Mouse (Mus musculus): ENCODE measurements around the gene Mrpl33. TPM values are rescaled to one million over a fixed set of nuclear protein-coding genes. Genes with fewer than 3 reads are reported as not detected.
A peak's percentile ranks its signal among the peaks of the same experiment; 100 is the strongest.

Mrpl33 gene
- polyA plus RNA-seq, 1 experiment from 2014 or later, result 254 TPM

- H3K9me3 ChIP-seq (replicated peaks), result no peaks in the 10 kb centered on the region
- no peaks in the 10 kb centered on the region for H3K36me3 ChIP-seq
- WGBS, result 10% methylated on average over 18 of the region's 18 CpGs
- DNase-seq (ENCODE audit: low spot score), result no peak
- peaks cover 9% of the 10 kb centered on the region for H3K4me1 ChIP-seq
- peak within 1 kb of the TSS; percentile 92 for H3K27ac ChIP-seq
- H3K4me3 ChIP-seq, result peak within 1 kb of the TSS; percentile 78
- H3K27me3 ChIP-seq (ENCODE audit: low read depth, poor library complexity, severe bottlenecking), result no peaks in the 10 kb centered on the region
Measured at GRCm38 (mm10) chr5:31696971-31697643, 100.4 kb downstream of the Mrpl33 start, which contains the start of gene Rbks. Gene Rbks, minus strand, starts transcription at chr5:31697627.

- under 1% methylated on average over 62 of the region's 71 CpGs for WGBS
- Histone ChIP-seq H3K9me3 (replicated peaks) (no peaks in the 10 kb centered on the region), H3K4me1 (peaks cover 9% of the 10 kb centered on the region), H3K4me3 (peak within 1 kb of the TSS; percentile 78), H3K27ac (peak within 1 kb of the TSS; percentile 92), H3K27me3 (ENCODE audit: low read depth, poor library complexity, severe bottlenecking) (no peaks in the 10 kb centered on the region), H3K36me3 (no peaks in the 10 kb centered on the region)
- peak; percentile 96 for DNase-seq (ENCODE audit: low spot score)
Measured at GRCm38 (mm10) chr5:31697644-31698296, 101.0 kb downstream of the Mrpl33 start, which contains the start of gene Babam2. Gene Babam2, plus strand, starts transcription at chr5:31697684.

GRCm38 (mm10) chr5:31698297-31698726 lies 101.6 kb downstream of the Mrpl33 start:
- WGBS, result 8% methylated on average over 16 of the region's 16 CpGs
- H3K27me3 ChIP-seq (ENCODE audit: low read depth, poor library complexity, severe bottlenecking), result no peaks in the 10 kb centered on the region
- peak; percentile 83 for DNase-seq (ENCODE audit: low spot score)

GRCm38 (mm10) chr5:31698931-31699330 lies 102.2 kb downstream of the Mrpl33 start:
- Histone ChIP-seq H3K36me3 (0 out of 2 replicates have a peak, but pooled peaks cover 2% of the 10 kb centered on the region), H3K9me3 (replicated peaks) (no peaks in the 10 kb centered on the region), H3K4me3 (no peak overlapping the region), H3K27ac (no peak overlapping the region), H3K4me1 (peaks cover 9% of the 10 kb centered on the region), H3K27me3 (ENCODE audit: low read depth, poor library complexity, severe bottlenecking) (no peaks in the 10 kb centered on the region)
- no peak for DNase-seq (ENCODE audit: low spot score)
- WGBS, result 61% methylated on average over 4 of the region's 4 CpGs

More at GRCm38 (mm10) chr5:31698297-31698726, 101.6 kb downstream of the Mrpl33 start:
- Histone ChIP-seq H3K36me3 (no peaks in the 10 kb centered on the region), H3K4me1 (peaks cover 9% of the 10 kb centered on the region), H3K9me3 (replicated peaks) (no peaks in the 10 kb centered on the region), H3K27ac (peak overlapping the region; percentile 92), H3K4me3 (peak overlapping the region; percentile 78)

- Histone ChIP-seq H3K27ac (no peak overlapping the region), H3K27me3 (ENCODE audit: low read depth, poor library complexity, severe bottlenecking) (no peaks in the 10 kb centered on the region), H3K36me3 (0 out of 2 replicates have a peak, but pooled peaks cover 2% of the 10 kb centered on the region), H3K9me3 (replicated peaks) (no peaks in the 10 kb centered on the region), H3K4me3 (no peak overlapping the region), H3K4me1 (peaks cover 9% of the 10 kb centered on the region)
- no peak for DNase-seq (ENCODE audit: low spot score)
Measured at GRCm38 (mm10) chr5:31699397-31699796, 102.7 kb downstream of the Mrpl33 start.

GRCm38 (mm10) chr5:31704971-31705370 lies 108.2 kb downstream of the Mrpl33 start:
- DNase-seq (ENCODE audit: low spot score), result no peak
- no peak overlapping the region for H3K4me3 ChIP-seq
- no peaks in the 10 kb centered on the region for H3K4me1 ChIP-seq
- H3K27me3 ChIP-seq (ENCODE audit: low read depth, poor library complexity, severe bottlenecking), result no peaks in the 10 kb centered on the region
- no peak overlapping the region for H3K27ac ChIP-seq
- WGBS, result 86% methylated on average over 5 of the region's 5 CpGs
- H3K9me3 ChIP-seq (replicated peaks), result no peaks in the 10 kb centered on the region
- H3K36me3 ChIP-seq, result 0 out of 2 replicates have a peak, but pooled peaks cover 8% of the 10 kb centered on the region

GRCm38 (mm10) chr5:31706826-31707225 lies 110.1 kb downstream of the Mrpl33 start:
- Histone ChIP-seq H3K4me1 (no peaks in the 10 kb centered on the region), H3K27me3 (ENCODE audit: low read depth, poor library complexity, severe bottlenecking) (no peaks in the 10 kb centered on the region), H3K9me3 (replicated peaks) (no peaks in the 10 kb centered on the region), H3K4me3 (no peak overlapping the region), H3K27ac (no peak overlapping the region), H3K36me3 (0 out of 2 replicates have a peak, but pooled peaks cover 8% of the 10 kb centered on the region)
- no peak for DNase-seq (ENCODE audit: low spot score)
- 85% methylated on average over 4 of the region's 4 CpGs for WGBS

GRCm38 (mm10) chr5:31709389-31709788 lies 112.7 kb downstream of the Mrpl33 start:
- H3K36me3 ChIP-seq, result 0 out of 2 replicates have a peak, but pooled peaks cover 6% of the 10 kb centered on the region
- H3K4me3 ChIP-seq, result no peak overlapping the region
- H3K27ac ChIP-seq, result no peak overlapping the region
- DNase-seq (ENCODE audit: low spot score), result no peak
- no peaks in the 10 kb centered on the region for H3K4me1 ChIP-seq
- no peaks in the 10 kb centered on the region for H3K9me3 ChIP-seq (replicated peaks)
- WGBS, result 65% methylated on average over 1 of the region's 1 CpGs
- H3K27me3 ChIP-seq (ENCODE audit: low read depth, poor library complexity, severe bottlenecking), result no peaks in the 10 kb centered on the region

GRCm38 (mm10) chr5:31713280-31713711 lies 116.6 kb downstream of the Mrpl33 start:
- H3K4me1 ChIP-seq, result no peaks in the 10 kb centered on the region
- H3K27me3 ChIP-seq (ENCODE audit: low read depth, poor library complexity, severe bottlenecking), result no peaks in the 10 kb centered on the region
- no peak for DNase-seq (ENCODE audit: low spot score)
- no peaks in the 10 kb centered on the region for H3K9me3 ChIP-seq (replicated peaks)
- H3K4me3 ChIP-seq, result no peak overlapping the region
- H3K27ac ChIP-seq, result no peak overlapping the region
- H3K36me3 ChIP-seq, result no peaks in the 10 kb centered on the region
- WGBS, result 93% methylated on average over 2 of the region's 2 CpGs

- 73% methylated on average over 5 of the region's 5 CpGs for WGBS
- Histone ChIP-seq H3K4me3 (no peak overlapping the region), H3K27ac (no peak overlapping the region), H3K4me1 (no peaks in the 10 kb centered on the region), H3K36me3 (no peaks in the 10 kb centered on the region), H3K9me3 (replicated peaks) (no peaks in the 10 kb centered on the region), H3K27me3 (ENCODE audit: low read depth, poor library complexity, severe bottlenecking) (no peaks in the 10 kb centered on the region)
- no peak for DNase-seq (ENCODE audit: low spot score)
Measured at GRCm38 (mm10) chr5:31713841-31714264, 117.1 kb downstream of the Mrpl33 start.

Small RNA genes within 50 kb of the gene (microRNA-seq; reads per million reads assigned to microRNA genes)
- gene Mir3473e, result not detected

Other genes starting within 250 kb of the Mrpl33 start
- 65.6 and 79.8 TPM in 2 replicates for gene Zfp512, start 144.5 kb upstream of the Mrpl33 start, polyA plus RNA-seq (2016; fragmentation: Nextera tagmentation; extraction: Ambion mirVana)
- gene 4930548H24Rik, start 111.2 kb upstream of the Mrpl33 start, polyA plus RNA-seq (2016; fragmentation: Nextera tagmentation; extraction: Ambion mirVana), result not detected in 2 replicates
- gene Gpn1, start 102.2 kb upstream of the Mrpl33 start, polyA plus RNA-seq (2016; fragmentation: Nextera tagmentation; extraction: Ambion mirVana), result 119 and 125 TPM in 2 replicates
- 34.0 and 34.4 TPM in 2 replicates for gene Slc4a1ap, start 69.9 kb upstream of the Mrpl33 start, polyA plus RNA-seq (2016; fragmentation: Nextera tagmentation; extraction: Ambion mirVana)
- 26.3 and 32.8 TPM in 2 replicates for gene Supt7l, start 69.1 kb upstream of the Mrpl33 start, polyA plus RNA-seq (2016; fragmentation: Nextera tagmentation; extraction: Ambion mirVana)
- 4.9 and 5.0 TPM in 2 replicates for gene Rbks, start 100.7 kb downstream of the Mrpl33 start, polyA plus RNA-seq (2016; fragmentation: Nextera tagmentation; extraction: Ambion mirVana)
- 35.7 and 37.0 TPM in 2 replicates for gene Babam2, start 100.7 kb downstream of the Mrpl33 start, polyA plus RNA-seq (2016; fragmentation: Nextera tagmentation; extraction: Ambion mirVana)

Measured in limb, embryonic 10.5 days (tissue).